Mouse (Mus musculus): Measurements from ENCODE around the gene Nfkb2. TPM values are rescaled to one million over a fixed set of nuclear protein-coding genes. Genes with fewer than 3 reads are reported as not detected.

Nfkb2 gene
- polyA plus RNA-seq, 1 experiment from 2014 or later: 2.3 TPM

DNA sequence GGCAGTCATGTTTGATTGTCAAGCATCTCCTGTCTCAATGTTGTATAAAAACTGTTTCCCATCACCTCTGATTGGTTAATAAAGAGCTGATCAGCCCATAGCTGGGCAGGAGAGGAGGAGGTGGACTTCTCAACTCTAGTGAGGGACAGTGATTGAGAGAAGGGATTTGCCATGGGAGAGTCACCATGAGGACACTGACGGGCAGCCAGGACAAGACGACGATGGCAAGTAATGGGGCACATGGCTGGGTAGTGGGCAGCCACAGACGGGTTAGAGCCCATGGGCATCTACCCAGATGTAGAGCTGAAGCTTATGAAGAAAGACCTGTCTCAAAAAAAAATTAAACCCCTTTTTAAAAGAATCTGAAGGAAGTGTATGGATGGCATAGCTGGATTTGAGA lies 1.6 kb upstream of the Nfkb2 start:
- 88% methylated on average over 4 of the region's 4 CpGs for WGBS
- H3K27me3 ChIP-seq (replicated peaks): peaks cover 24% of the 10 kb centered on the region; the same call in 1 of the 2 replicates
- no peaks in the 10 kb centered on the region for H3K9me3 ChIP-seq

DNA sequence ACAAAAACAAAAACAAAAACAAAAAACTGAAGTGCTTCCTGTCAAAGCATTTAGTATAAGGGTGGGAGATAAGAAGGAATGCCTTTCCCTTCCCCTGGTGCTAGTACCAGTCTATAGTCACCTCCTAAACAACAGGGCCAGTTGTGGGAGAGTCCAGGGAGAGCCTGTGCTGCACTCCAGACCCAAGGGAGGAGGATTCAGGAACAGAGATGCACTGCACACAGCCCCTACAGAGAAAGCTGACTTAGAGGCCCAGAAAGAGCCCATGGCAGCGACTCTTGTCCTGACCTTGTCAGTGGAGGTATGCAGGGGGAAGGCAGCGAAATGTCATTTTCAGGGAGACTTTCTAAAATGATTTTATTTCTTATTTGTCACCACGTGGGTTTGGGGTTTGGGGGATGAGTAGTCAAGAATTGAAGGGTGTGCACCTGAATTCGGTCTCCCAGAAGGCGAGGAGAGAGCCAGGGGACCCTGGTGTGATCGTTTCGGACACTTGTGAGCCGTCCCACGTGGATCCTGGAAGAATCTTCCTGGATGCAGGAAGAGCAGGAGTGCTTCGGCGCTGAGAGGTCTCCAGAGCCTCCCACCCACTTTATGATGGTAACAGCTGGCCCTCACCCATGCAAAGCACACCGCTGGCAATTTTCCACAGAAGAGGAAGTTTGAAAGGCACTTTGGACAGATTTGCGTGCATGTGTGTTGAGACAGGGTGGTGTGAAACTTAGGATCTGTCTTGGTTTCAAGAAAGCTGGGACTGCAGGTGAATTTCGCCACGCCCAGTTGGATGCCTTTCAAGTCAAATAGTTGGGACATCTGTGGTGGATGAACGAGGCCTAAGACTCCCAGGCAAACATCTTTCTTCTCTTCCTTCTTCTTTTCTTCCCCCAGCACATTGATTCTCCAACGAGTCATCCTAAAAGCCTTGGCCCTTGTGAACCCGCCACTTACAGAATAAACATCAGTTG lies 587 bp upstream of the Nfkb2 start:
- peaks cover 34% of the 10 kb centered on the region for H3K27me3 ChIP-seq (replicated peaks)
- H3K9me3 ChIP-seq: no peaks in the 10 kb centered on the region
- H3K4me2 ChIP-seq: peak overlapping the region; percentile 96
- peaks cover 23% of the 10 kb centered on the region for H3K4me1 ChIP-seq
- peak overlapping the region; percentile 60; the same call in 1 of the 2 replicates for H3K27ac ChIP-seq
- 0 out of 2 replicates have a peak overlapping the region, but pooled peaks have one; percentile 28 for H3K9ac ChIP-seq
- peak overlapping the region; percentile 47 for H3K4me3 ChIP-seq
- ATAC-seq (replicated peaks): no peak
- 55% methylated on average over 18 of the region's 18 CpGs for WGBS
- no peaks in the 10 kb centered on the region for H3K36me3 ChIP-seq (replicated peaks)

More for the DNA sequence above, 1.6 kb upstream of the Nfkb2 start:
- Histone ChIP-seq H3K4me2 (no peak overlapping the region), H3K27ac (no peak overlapping the region), H3K9ac (no peak overlapping the region), H3K36me3 (replicated peaks) (no peaks in the 10 kb centered on the region), H3K4me1 (peaks cover 22% of the 10 kb centered on the region), H3K4me3 (no peak overlapping the region)
- ATAC-seq (replicated peaks): no peak

DNA sequence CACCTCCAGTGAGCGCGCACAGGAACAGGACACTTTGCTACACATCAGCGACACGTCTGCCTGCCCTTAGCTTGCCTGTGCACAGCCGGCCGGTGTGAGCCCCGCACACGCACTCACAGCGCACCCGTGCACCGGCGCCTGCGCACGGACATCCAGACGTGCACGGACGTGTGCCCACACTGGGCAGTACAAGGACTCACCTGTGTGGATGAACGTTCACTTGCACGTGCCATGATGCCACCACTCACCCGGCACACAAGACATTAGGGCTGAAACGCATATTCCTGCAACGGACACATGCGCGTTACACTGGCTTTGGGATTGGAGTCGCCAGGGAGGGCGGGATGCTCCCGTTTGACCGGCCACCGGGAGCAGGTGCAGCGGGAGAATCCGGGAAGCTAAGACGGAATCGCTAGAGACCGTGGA lies 801 bp downstream of the Nfkb2 start:
- Histone ChIP-seq H3K4me2 (peak overlapping the region; percentile 96), H3K27me3 (replicated peaks) (peaks cover 36% of the 10 kb centered on the region), H3K36me3 (replicated peaks) (no peaks in the 10 kb centered on the region), H3K9ac (peak overlapping the region; percentile 36), H3K4me1 (peaks cover 33% of the 10 kb centered on the region), H3K4me3 (peak overlapping the region; percentile 47), H3K27ac (no peak overlapping the region; the same call in 1 of the 2 replicates), H3K9me3 (no peaks in the 10 kb centered on the region)
- under 1% methylated on average over 34 of the region's 34 CpGs for WGBS
- peak; percentile 37; the same call in 1 of the 2 replicates for ATAC-seq (replicated peaks)

DNA sequence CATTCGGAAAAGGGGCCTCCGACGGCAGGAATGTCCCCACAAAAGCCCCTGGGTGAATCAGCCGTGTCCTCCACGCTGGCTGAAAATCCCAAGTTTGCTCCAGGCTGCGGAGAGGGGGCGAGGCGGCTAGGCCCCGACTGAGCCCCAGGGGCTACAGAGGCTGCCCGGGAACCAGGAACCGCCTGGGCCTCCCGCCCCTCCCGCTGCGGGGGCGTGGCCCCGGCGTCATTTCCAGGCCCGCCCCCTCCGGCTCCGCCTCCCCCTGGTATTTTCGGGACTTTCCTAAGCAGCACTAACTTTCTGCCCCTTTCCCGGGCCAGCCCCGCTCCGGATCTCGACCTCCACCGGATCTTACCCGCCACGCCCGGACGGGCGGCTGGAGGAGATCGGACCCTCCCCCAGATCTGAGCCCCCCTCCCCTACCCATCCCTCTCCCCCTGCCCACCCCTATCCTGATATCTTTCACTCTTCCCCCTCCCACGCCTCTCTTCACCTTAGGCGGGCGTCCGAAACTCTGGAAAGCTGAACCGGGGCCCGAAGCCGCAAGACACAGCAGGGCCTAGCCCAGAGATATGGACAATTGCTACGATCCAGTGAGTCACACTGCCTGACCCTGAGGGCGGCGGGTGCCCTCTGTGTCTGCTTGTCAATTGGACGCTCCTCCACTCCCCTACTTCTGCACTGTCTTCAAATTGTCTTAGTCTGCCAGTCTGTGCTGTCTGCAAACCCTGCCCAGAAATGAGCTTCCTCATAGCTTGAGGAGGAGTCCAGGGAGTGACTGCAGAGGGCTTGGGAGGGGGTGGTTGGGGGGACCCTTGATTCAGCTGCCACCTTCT lies 1.5 kb downstream of the Nfkb2 start:
- Histone ChIP-seq H3K9me3 (no peaks in the 10 kb centered on the region), H3K36me3 (replicated peaks) (no peaks in the 10 kb centered on the region), H3K4me1 (peaks cover 33% of the 10 kb centered on the region), H3K4me3 (peak overlapping the region; percentile 47), H3K4me2 (peak overlapping the region; percentile 96), H3K9ac (peak overlapping the region; percentile 36), H3K27me3 (replicated peaks) (peaks cover 36% of the 10 kb centered on the region), H3K27ac (no peak overlapping the region)
- ATAC-seq (replicated peaks): no peak; the same call in 1 of the 2 replicates
- WGBS: 1% methylated on average over 43 of the region's 43 CpGs

DNA sequence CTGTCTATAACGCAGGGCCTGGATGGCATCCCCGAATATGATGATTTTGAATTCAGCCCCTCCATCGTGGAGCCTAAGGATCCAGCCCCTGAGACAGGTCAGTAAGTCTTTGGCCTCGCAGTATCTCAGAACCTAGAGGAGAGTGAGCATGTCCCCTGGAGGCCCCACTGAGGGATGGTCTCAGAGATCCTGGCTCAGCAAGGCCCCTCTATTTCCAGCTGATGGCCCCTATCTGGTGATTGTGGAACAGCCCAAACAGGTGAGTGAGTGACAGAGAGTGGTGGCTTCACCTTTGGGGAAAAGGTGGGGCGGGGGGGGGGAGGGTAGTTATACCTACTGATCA lies 2.1 kb downstream of the Nfkb2 start:
- H3K4me1 ChIP-seq: peaks cover 33% of the 10 kb centered on the region
- H3K4me3 ChIP-seq: peak overlapping the region; percentile 47; the same call in 1 of the 2 replicates
- H3K27ac ChIP-seq: no peak overlapping the region
- WGBS: 58% methylated on average over 5 of the region's 5 CpGs
- peak overlapping the region; percentile 96 for H3K4me2 ChIP-seq
- peaks cover 36% of the 10 kb centered on the region for H3K27me3 ChIP-seq (replicated peaks)
- H3K36me3 ChIP-seq (replicated peaks): no peaks in the 10 kb centered on the region; the same call in 1 of the 2 replicates
- H3K9ac ChIP-seq: no peak overlapping the region
- no peak for ATAC-seq (replicated peaks)
- H3K9me3 ChIP-seq: no peaks in the 10 kb centered on the region

DNA sequence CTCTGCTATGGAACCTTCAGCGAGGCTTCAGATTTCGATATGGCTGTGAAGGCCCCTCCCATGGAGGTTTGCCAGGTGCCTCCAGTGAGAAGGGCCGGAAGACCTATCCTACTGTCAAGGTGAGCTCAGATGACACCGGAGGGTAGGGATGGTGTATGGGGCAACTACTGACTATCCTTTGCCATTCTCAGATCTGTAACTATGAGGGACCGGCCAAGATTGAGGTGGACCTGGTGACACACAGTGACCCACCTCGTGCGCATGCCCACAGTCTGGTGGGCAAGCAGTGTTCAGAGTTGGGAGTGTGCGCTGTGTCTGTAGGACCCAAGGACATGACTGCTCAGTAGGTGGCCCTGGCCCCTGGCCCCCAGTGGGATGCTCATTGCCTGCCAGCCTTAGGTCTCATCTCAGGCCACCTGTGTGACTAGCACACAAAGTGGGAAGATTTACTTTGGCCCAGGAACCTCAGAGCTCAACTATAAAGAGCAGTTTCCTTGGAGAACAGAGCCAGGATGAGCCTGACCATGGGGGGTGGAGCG lies 2.7 kb downstream of the Nfkb2 start:
- ATAC-seq (replicated peaks): no peak
- no peaks in the 10 kb centered on the region for H3K9me3 ChIP-seq
- no peak overlapping the region for H3K9ac ChIP-seq
- H3K27ac ChIP-seq: no peak overlapping the region
- H3K4me1 ChIP-seq: peaks cover 33% of the 10 kb centered on the region
- no peaks in the 10 kb centered on the region; the same call in 1 of the 2 replicates for H3K36me3 ChIP-seq (replicated peaks)
- no peak overlapping the region for H3K4me3 ChIP-seq
- H3K27me3 ChIP-seq (replicated peaks): peaks cover 36% of the 10 kb centered on the region
- H3K4me2 ChIP-seq: no peak overlapping the region
- WGBS: 91% methylated on average over 9 of the region's 9 CpGs

DNA sequence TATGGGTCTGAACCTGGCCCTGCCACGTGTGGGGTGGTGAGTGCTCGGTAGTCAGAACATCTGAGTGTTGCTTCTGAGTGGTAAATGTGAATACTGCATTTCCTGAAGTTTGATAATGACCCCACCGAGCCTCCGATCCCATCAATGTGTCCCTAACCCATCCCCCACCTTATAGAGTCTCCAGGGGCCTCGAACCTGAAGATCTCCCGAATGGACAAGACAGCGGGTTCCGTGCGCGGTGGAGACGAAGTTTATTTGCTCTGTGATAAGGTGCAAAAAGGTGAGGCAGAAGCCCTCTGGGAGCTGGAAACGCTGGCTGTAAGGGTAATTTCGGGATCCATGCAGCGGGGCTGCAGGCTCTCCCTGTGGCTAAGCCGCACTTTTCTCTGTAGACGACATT lies 3.7 kb downstream of the Nfkb2 start:
- H3K9ac ChIP-seq: no peak overlapping the region
- no peaks in the 10 kb centered on the region for H3K9me3 ChIP-seq
- no peak for ATAC-seq (replicated peaks)
- no peak overlapping the region for H3K4me2 ChIP-seq
- no peak overlapping the region for H3K4me3 ChIP-seq
- peaks cover 33% of the 10 kb centered on the region for H3K4me1 ChIP-seq
- WGBS: 77% methylated on average over 16 of the region's 16 CpGs
- H3K36me3 ChIP-seq (replicated peaks): peaks cover 5% of the 10 kb centered on the region; the same call in 1 of the 2 replicates
- peaks cover 36% of the 10 kb centered on the region for H3K27me3 ChIP-seq (replicated peaks)
- no peak overlapping the region for H3K27ac ChIP-seq

DNA sequence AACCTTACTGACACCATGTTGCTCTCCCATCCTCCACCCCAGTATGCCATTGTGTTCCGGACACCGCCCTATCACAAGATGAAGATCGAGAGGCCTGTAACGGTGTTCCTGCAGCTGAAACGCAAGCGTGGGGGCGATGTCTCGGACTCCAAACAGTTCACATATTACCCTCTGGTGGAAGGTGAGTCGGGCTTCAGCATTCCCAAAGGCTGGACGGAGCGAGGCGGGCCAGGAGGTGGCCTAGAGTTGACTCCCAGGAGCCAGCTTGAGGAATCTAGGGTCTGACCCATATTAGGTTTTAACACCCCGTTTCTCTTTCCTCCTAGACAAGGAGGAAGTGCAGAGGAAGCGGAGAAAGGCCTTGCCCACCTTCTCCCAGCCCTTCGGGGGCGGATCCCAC lies 4.2 kb downstream of the Nfkb2 start:
- no peak overlapping the region for H3K27ac ChIP-seq
- 54% methylated on average over 16 of the region's 16 CpGs for WGBS
- H3K4me1 ChIP-seq: peaks cover 33% of the 10 kb centered on the region
- peaks cover 36% of the 10 kb centered on the region for H3K27me3 ChIP-seq (replicated peaks)
- H3K4me3 ChIP-seq: peak overlapping the region; percentile 45; the same call in 1 of the 2 replicates
- ATAC-seq (replicated peaks): no peak
- H3K9ac ChIP-seq: no peak overlapping the region
- peak overlapping the region; percentile 86 for H3K4me2 ChIP-seq
- peaks cover 10% of the 10 kb centered on the region for H3K36me3 ChIP-seq (replicated peaks)
- no peaks in the 10 kb centered on the region for H3K9me3 ChIP-seq

DNA sequence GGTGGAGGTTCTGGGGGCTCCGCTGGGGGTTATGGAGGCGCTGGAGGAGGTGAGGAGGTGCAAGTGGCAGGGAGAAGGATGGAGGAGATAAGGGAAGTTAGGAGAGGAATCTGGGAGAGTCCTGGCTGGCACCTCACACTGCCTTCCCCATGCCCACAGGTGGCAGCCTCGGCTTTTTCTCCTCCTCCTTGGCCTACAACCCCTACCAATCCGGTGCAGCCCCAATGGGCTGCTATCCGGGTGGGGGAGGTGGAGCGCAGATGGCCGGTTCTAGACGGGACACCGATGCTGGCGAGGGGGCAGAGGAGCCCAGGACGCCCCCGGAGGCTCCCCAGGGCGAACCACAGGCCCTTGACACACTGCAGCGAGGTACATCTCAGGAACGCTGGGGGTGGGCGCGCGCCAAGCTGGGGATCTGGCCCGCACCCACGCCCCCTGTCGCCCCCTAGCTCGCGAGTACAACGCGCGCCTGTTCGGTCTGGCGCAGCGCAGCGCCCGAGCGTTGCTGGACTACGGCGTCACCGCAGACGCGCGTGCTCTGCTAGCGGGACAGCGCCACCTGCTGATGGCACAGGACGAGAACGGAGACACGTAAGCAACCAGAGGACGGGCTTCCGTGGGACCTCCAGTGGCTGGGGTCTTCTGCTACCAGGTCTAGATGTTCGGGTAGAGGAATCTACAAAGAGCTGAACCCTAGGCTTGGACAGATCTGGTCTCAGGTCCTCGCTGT lies 4.8 kb downstream of the Nfkb2 start:
- Histone ChIP-seq H3K4me2 (peak overlapping the region; percentile 86), H3K36me3 (replicated peaks) (peaks cover 10% of the 10 kb centered on the region), H3K4me3 (peak overlapping the region; percentile 45), H3K27ac (no peak overlapping the region), H3K4me1 (peaks cover 32% of the 10 kb centered on the region), H3K9me3 (no peaks in the 10 kb centered on the region), H3K9ac (peak overlapping the region; percentile 50), H3K27me3 (replicated peaks) (peaks cover 36% of the 10 kb centered on the region)
- 1% methylated on average over 47 of the region's 47 CpGs for WGBS
- peak; percentile 71 for ATAC-seq (replicated peaks)

DNA sequence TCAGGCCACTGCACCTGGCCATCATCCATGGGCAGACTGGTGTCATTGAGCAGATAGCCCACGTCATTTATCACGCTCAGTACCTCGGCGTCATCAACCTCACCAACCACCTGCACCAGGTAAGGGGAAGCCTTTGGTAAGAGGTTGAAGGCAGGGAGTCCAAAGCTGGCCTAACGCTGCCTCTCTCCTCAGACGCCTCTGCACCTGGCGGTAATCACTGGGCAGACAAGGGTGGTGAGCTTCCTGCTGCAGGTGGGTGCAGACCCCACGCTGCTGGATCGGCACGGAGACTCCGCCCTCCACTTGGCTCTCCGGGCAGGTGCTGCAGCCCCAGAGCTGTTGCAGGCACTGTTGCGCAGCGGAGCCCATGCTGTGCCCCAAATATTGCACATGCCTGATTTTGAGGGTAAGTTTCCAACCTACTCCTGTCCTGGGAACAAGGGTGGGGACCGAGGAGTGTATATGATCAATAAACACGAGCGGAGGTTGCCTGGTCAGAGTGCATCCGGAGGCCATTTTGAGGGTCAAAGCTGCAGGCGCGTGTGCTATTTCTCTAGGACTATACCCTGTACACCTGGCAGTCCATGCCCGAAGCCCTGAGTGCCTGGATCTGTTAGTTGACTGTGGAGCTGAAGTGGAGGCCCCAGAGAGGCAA lies 5.7 kb downstream of the Nfkb2 start:
- ATAC-seq (replicated peaks): no peak; the same call in 1 of the 2 replicates
- Histone ChIP-seq H3K4me1 (peaks cover 28% of the 10 kb centered on the region), H3K9me3 (no peaks in the 10 kb centered on the region), H3K9ac (no peak overlapping the region), H3K4me3 (no peak overlapping the region), H3K4me2 (no peak overlapping the region), H3K36me3 (replicated peaks) (peaks cover 10% of the 10 kb centered on the region), H3K27me3 (replicated peaks) (peaks cover 41% of the 10 kb centered on the region), H3K27ac (no peak overlapping the region)
- 82% methylated on average over 21 of the region's 21 CpGs for WGBS

DNA sequence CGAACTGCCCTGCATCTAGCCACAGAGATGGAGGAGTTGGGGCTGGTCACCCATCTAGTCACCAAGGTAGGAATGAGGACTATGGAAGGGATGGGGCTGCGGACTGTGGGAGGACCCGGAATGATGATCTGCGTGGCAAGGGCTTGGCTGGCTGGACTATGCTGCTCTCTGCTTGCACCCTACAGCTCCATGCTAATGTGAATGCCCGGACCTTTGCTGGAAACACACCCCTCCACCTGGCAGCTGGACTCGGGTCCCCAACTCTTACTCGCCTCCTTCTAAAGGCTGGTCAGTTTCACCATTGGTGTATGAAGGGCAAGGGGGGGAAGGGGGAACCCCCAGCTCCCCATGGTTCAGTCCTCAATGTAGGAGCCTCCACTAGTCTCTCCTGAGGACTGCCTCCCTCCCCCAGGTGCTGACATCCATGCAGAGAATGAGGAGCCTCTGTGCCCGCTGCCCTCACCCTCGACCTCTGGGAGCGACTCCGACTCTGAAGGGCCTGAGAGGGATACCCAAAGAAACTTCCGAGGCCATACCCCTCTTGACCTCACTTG lies 6.3 kb downstream of the Nfkb2 start:
- WGBS: 89% methylated on average over 12 of the region's 12 CpGs
- Histone ChIP-seq H3K9me3 (no peaks in the 10 kb centered on the region), H3K27ac (no peak overlapping the region), H3K4me1 (peaks cover 24% of the 10 kb centered on the region), H3K36me3 (replicated peaks) (peaks cover 10% of the 10 kb centered on the region), H3K9ac (no peak overlapping the region), H3K27me3 (replicated peaks) (peaks cover 41% of the 10 kb centered on the region), H3K4me2 (no peak overlapping the region), H3K4me3 (no peak overlapping the region)
- ATAC-seq (replicated peaks): no peak

Data from midbrain, embryonic 15.5 days (tissue).